Mouse (Mus musculus) ES-E14 (cell line): ENCODE data around the gene Nrros. TPM values are rescaled to one million over a fixed set of nuclear protein-coding genes. Genes with fewer than 3 reads are reported as not detected.
A peak's percentile ranks its signal among the peaks of the same experiment; 100 is the strongest.

ENCODE experiments used
- DNase-seq: peaks from one replicate; pipeline ENCODE4 v3.0.0-alpha.2; 2013; ENCODE audit warnings: low read depth, low spot score
- H3K27ac ChIP-seq: 2 replicates; pipeline ENCODE4 v1.5.1; 2012; ENCODE audit warnings: low read depth, mild to moderate bottlenecking, low read length, moderate library complexity, mixed read lengths; ENCODE audit not compliant: poor library complexity, insufficient read depth, severe bottlenecking
- H3K36me3 ChIP-seq: 2 replicates; pipeline ENCODE4 v1.6.1; 2012; ENCODE audit warnings: mild to moderate bottlenecking, low read length, moderate library complexity, mixed read lengths; ENCODE audit not compliant: control insufficient read depth, poor library complexity, insufficient read depth, severe bottlenecking
- H3K4me1 ChIP-seq, 2 experiments: fragments of 150-350 bp in 1 of 2; sonication (generic) in 1 of 2; 2 replicates each; pipeline ENCODE4 v1.6.1; 2012; ENCODE audit warnings: low read length in 2 of 2, mild to moderate bottlenecking in 1 of 2, mixed read lengths in 1 of 2; ENCODE audit not compliant: control insufficient read depth in 2 of 2, insufficient read depth in 2 of 2, poor library complexity in 1 of 2
- H3K4me3 ChIP-seq, 2 experiments: fragments of 150-350 bp in 1 of 2; sonication (generic) in 1 of 2; 2 replicates each; pipeline ENCODE4 v1.5.1; 2012; ENCODE audit warnings: low read length in 2 of 2, low read depth in 1 of 2, mild to moderate bottlenecking in 1 of 2, mixed read lengths in 1 of 2; ENCODE audit not compliant: insufficient read depth in 1 of 2, poor library complexity in 1 of 2, severe bottlenecking in 1 of 2
- H3K9ac ChIP-seq: 2 replicates; pipeline ENCODE4 v1.6.1; 2012; ENCODE audit warnings: low read depth, mild to moderate bottlenecking, low read length, mixed read lengths; ENCODE audit not compliant: poor library complexity, insufficient read depth, severe bottlenecking
- H3K9me3 ChIP-seq: fragments of 150-350 bp; sonication (generic); 2 replicates; pipeline ENCODE4 v1.6.1; 2012; ENCODE audit warnings: low read depth, mild to moderate bottlenecking, low read length; ENCODE audit not compliant: control insufficient read depth, insufficient read depth
- CHD2 ChIP-seq: IDR thresholded peaks from 2 replicates; pipeline ENCODE4 v1.6.1; 2014; ENCODE audit warnings: mild to moderate bottlenecking, low read depth, low read length, inconsistent platforms
- HCFC1 ChIP-seq: IDR thresholded peaks from 2 replicates; pipeline ENCODE4 v1.6.1; 2012; ENCODE audit warnings: low read length, inconsistent platforms, borderline replicate concordance; ENCODE audit not compliant: insufficient read depth
- MAFK ChIP-seq: IDR thresholded peaks from 2 replicates; pipeline ENCODE4 v1.6.1; 2014; ENCODE audit warnings: mild to moderate bottlenecking, low read depth, low read length, inconsistent platforms; ENCODE audit not compliant: insufficient read depth
- ZC3H11A ChIP-seq: IDR thresholded peaks from 2 replicates; pipeline ENCODE4 v1.6.1; 2012; ENCODE audit warnings: low read depth, mild to moderate bottlenecking, inconsistent platforms, low read length, borderline replicate concordance
- ZNF384 ChIP-seq: IDR thresholded peaks from 2 replicates; pipeline ENCODE4 v1.6.1; 2012; ENCODE audit warnings: low read depth, low read length, inconsistent platforms
- in situ Hi-C, 2 experiments: fragments of 600-800 bp; cut with MboI; formaldehyde crosslinking; loops; one replicate each; pipeline ENCODE4 v1.15.1; 2025; ENCODE audit warnings: low sequenced_read_pairs in 2 of 2, inconsistent platforms in 1 of 2; ENCODE audit not compliant: unreplicated experiment in 2 of 2
- total RNA-seq: library from RNA; depleted of rRNA; stranded (reverse); fragments of 300-350 nt; gene quantifications from 2 replicates; pipeline ENCODE4 v1.2.3, GENCODE M21; 2012

The Nrros gene
- total RNA-seq, 1 experiment = 6.4 TPM

DNA sequence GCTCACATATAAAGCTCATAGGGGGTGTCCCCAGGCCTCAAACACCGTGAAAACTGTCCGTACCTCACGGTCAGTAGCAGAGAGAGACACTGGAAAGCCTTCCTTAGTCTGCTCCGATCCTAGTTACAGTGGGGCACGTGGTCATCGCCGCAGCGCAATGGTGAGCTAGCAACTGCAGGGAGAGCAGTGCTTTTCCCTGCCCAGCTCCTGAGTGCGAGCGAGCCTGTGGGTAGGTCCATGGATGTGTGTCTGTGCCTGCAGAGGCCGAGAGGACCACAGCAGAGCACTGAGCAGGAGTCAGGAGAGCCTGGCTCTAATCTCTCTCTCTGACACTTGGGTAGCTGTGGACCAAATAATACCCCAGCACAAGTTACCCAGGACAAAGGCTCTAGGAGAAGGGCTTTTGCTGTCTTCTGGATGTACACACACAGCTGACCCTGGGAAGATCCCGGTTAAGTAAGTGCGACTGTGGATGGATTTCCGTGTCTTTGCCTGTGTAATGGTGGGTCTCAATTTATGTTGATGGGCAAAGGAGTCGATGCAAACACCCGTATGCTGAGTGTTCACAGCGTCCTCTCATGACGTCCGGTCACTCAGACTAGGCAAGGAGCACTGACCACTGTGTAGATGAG, 882 bp downstream of the Nrros start:
- Histone ChIP-seq H3K4me1 (peaks cover 0 to 8% of the 10 kb centered on the region in 2 experiments; a peak in 2 of 4 replicates), H3K4me3 (peak overlapping the region in 1 of 2 experiments; percentile 74; a peak in 2 of 4 replicates), H3K27ac (no peak overlapping the region), H3K36me3 (no peaks in the 10 kb centered on the region), H3K9ac (peak overlapping the region; percentile 73; the same call in 1 of the 2 replicates), H3K9me3 (no peaks in the 10 kb centered on the region)
- no peak for DNase-seq
- TF ChIP-seq HCFC1 (no peak), ZC3H11A (no peak), CHD2 (no peak), ZNF384 (no peak), MAFK (no peak)
- in situ Hi-C loops = no loop called here

DNA sequence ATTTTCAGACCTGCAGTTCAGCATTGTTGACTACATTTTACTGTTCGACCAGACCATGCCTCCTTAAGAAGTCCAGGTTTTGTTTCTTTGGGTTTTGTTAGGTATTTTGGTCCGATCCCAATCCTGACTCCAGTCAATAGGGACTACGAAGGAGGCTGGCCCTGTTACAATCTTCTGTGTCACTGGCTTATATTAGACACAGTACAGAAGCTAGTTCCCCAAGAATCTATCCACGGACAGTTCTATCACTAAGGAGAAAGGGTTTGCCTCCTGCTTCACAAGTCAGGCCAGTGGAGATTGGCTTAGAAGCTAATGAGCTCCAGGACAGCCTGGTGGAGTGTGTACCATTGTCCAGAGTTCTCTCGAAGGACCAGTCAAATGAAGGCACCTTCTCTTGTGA, 1.5 kb downstream of the Nrros start:
- in situ Hi-C loops = no loop called here
- no peak for TF ChIP-seq CHD2
- TF ChIP-seq HCFC1 = no peak
- TF ChIP-seq MAFK = no peak
- no peak for TF ChIP-seq ZC3H11A
- TF ChIP-seq ZNF384 = no peak
- no peak overlapping the region for H3K27ac ChIP-seq

DNA sequence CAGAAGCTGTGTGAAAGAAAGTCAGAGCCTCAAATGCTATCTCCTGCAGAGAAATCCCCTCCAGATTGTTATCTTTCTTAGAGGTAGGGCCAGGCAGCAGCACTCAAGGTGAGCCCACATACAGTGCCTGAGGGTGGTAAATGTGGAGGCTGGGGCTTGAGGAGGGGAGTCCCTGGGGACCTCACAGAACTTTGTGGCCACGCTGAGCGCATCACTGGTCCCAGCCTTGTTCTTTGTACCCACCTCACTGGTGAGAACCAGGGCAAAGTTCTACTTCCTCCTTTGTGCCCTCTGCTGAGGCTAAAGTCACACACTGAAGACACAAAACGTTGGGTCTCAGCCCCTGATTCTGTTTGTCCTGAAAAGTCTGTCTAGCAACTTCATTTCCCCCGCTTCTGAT, 2.0 kb downstream of the Nrros start:
- Histone ChIP-seq H3K4me1 (peaks cover 0 to 8% of the 10 kb centered on the region in 2 experiments; a peak in 2 of 4 replicates), H3K9ac (no peak overlapping the region), H3K27ac (no peak overlapping the region), H3K36me3 (no peaks in the 10 kb centered on the region), H3K9me3 (no peaks in the 10 kb centered on the region), H3K4me3 (no peak overlapping the region)
- no peak for DNase-seq
- in situ Hi-C loops = no loop called here
- TF ChIP-seq HCFC1 = no peak
- no peak for TF ChIP-seq CHD2
- TF ChIP-seq ZNF384 = no peak
- no peak for TF ChIP-seq MAFK
- TF ChIP-seq ZC3H11A = no peak

More for the DNA sequence above, 1.5 kb downstream of the Nrros start:
- Histone ChIP-seq H3K9ac (no peak overlapping the region), H3K9me3 (no peaks in the 10 kb centered on the region), H3K36me3 (no peaks in the 10 kb centered on the region), H3K4me3 (no peak overlapping the region), H3K4me1 (peaks cover 0 to 8% of the 10 kb centered on the region in 2 experiments; a peak in 2 of 4 replicates)
- no peak for DNase-seq

DNA sequence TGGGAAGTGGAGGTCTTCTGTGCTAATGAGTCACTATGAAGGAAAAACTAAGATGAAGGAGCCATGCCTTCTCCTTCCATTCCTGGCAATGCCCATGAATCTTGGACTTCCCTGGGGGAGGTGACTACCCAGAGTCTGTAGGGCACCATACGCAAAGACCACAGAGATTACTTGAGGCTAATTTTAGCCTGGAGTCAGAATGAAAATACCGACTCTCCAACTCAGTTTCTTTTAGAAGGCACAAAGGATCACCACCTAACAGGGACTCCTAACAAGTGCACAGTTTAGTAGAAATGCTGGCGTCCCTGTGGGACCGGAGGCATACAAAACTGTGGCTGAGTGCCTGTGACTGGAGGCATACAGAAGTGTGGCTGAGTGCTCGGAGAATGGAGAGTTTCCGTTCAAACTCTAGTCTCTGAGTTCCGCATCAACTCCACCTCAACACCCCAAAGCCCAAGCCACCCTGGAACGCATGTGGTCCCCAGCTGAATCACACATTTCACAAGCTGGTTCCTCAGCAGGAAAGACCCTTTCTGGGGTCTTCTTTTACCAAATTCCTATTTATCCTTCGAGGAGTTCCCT, 4.6 kb downstream of the Nrros start:
- no peak for DNase-seq
- TF ChIP-seq ZNF384 (no peak), ZC3H11A (no peak), HCFC1 (no peak), CHD2 (no peak), MAFK (no peak)
- in situ Hi-C loops = no loop called here
- Histone ChIP-seq H3K4me1 (peaks cover 0 to 6% of the 10 kb centered on the region in 2 experiments; a peak in 2 of 4 replicates), H3K9me3 (no peaks in the 10 kb centered on the region), H3K36me3 (no peaks in the 10 kb centered on the region), H3K4me3 (no peak overlapping the region), H3K27ac (no peak overlapping the region), H3K9ac (no peak overlapping the region)
